In the genomic region with DNA sequence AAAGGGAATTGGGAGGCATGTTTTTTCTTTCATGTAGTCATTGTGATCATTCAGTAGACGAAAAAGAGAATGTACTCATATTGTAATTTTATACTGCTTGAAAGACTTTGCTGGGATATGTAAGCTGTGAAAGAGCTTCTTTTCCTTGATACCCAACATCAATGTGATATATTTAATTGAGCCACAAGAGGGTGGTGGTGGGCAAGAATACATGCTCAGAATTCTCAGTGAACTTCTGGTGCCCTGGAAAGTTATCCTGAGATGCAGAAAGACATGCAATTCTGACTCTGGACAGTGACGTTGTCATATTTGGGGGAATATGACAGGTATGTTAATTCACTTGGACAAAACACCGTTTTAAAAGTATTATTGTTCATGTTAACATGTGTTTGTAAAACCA, we compare ENCODE assay signal across 15 mouse cellular contexts. TPM values are rescaled to one million over a fixed set of nuclear protein-coding genes. Genes with fewer than 3 reads are reported as not detected.
DNase-seq lines count a peak whose midpoint lies in the region; ATAC-seq and TF ChIP-seq lines count a peak whose summit lies in the region.
"Had no signal": no experiment of that assay in that cellular context is flagged by ENCODE, and none has a peak within 500 bp of the region (broad histone marks: within the 10 kb centered on the region; RNA-seq: fewer than 3 reads in every experiment).

No protein-coding gene starts in this region.

- no peak for TF ChIP-seq EP300 in MEL (IDR thresholded peaks at IDR 0.05; ENCODE audit: low read depth in 1 of 2, low read length in 2 of 2)

- no peak overlapping the region for H3K4me2 ChIP-seq in kidney, postnatal 0 days (ENCODE audit: low read length)
- no peak overlapping the region for H3K4me2 ChIP-seq in midbrain, postnatal 0 days (ENCODE audit: low read depth, low read length, poor library complexity, severe bottlenecking)
- H3K4me2 ChIP-seq: embryonic facial prominence, embryonic 15.5 days; kidney, embryonic 15.5 days; limb, embryonic 12.5 days had no signal

- peak; percentile 57 for TF ChIP-seq CTCF in kidney, postnatal 0 days (IDR thresholded peaks at IDR 0.05; ENCODE audit: low read depth)
- TF ChIP-seq CTCF in midbrain, postnatal 0 days (IDR thresholded peaks at IDR 0.05), result peak; percentile 72
- peak in 1 of 3 experiments; percentile 11; a peak in 1 of 6 replicates for TF ChIP-seq CTCF in MEL (IDR thresholded peaks at IDR 0.05 in 2 of 3, conservative IDR thresholded peaks at IDR 0.05 in 1 of 3; ENCODE audit: control insufficient read depth in 1 of 3, insufficient read depth in 1 of 3, low read depth in 2 of 3, low read length in 3 of 3, poor library complexity in 1 of 3, severe bottlenecking in 1 of 3)

- no peaks in the 10 kb centered on the region for H3K9me3 ChIP-seq in kidney, postnatal 0 days (replicated peaks; ENCODE audit: low read length)
- H3K9me3 ChIP-seq in midbrain, postnatal 0 days (ENCODE audit: low read length), result no peaks in the 10 kb centered on the region
- H3K9me3 ChIP-seq in midbrain, embryonic 10.5 days (replicated peaks), result no peaks in the 10 kb centered on the region
- H3K9me3 ChIP-seq in MEL (replicated peaks; ENCODE audit: insufficient read depth, low read length), result no peaks in the 10 kb centered on the region
- H3K9me3 ChIP-seq: embryonic facial prominence, embryonic 15.5 days; kidney, embryonic 15.5 days; limb, embryonic 12.5 days; megakaryocyte, embryonic 14.5 days had no signal

- DNase-seq in kidney, postnatal 0 days (ENCODE audit: low spot score), result no peak
- no peak for DNase-seq in kidney, adult 18-20 months
- peak; percentile 19 for DNase-seq in midbrain, postnatal 0 days (ENCODE audit: low spot score)
- no peak for DNase-seq in midbrain, embryonic 10.5 days (ENCODE audit: low spot score)
- DNase-seq in MEL (ENCODE audit: low read depth, low spot score), result no peak
- no peak for DNase-seq in MN1 (ENCODE audit: low spot score)
- no peak for DNase-seq in urinary bladder, postnatal 10 days (ENCODE audit: low spot score)
- DNase-seq: right cerebral cortex, postnatal 4 days; thymus, postnatal 36 days had no signal

- no peak overlapping the region for H3K9ac ChIP-seq in kidney, postnatal 0 days (ENCODE audit: low read depth, low read length)
- H3K9ac ChIP-seq in midbrain, postnatal 0 days (replicated peaks; ENCODE audit: low read length, poor library complexity, severe bottlenecking), result no peak overlapping the region
- H3K9ac ChIP-seq in MEL (ENCODE audit: control insufficient read depth, low read depth, low read length, poor library complexity, severe bottlenecking), result no peak overlapping the region
- H3K9ac ChIP-seq: embryonic facial prominence, embryonic 15.5 days; kidney, embryonic 15.5 days; limb, embryonic 12.5 days had no signal

- no peaks in the 10 kb centered on the region for H3K79me2 ChIP-seq in MEL (ENCODE audit: control insufficient read depth, insufficient read depth, low read length, poor library complexity)

- H3K36me3 ChIP-seq in kidney, postnatal 0 days (ENCODE audit: insufficient read depth, low read length), result no peaks in the 10 kb centered on the region
- no peaks in the 10 kb centered on the region for H3K36me3 ChIP-seq in midbrain, postnatal 0 days (ENCODE audit: insufficient read depth, low read length)
- no peaks in the 10 kb centered on the region for H3K36me3 ChIP-seq in midbrain, embryonic 10.5 days
- H3K36me3 ChIP-seq in MEL (ENCODE audit: control insufficient read depth in 1 of 2, insufficient read depth in 2 of 2, low read length in 2 of 2), result no peaks in the 10 kb centered on the region
- H3K36me3 ChIP-seq: embryonic facial prominence, embryonic 15.5 days; kidney, embryonic 15.5 days; limb, embryonic 12.5 days had no signal

- no peak for TF ChIP-seq POLR2A in MEL (IDR thresholded peaks at IDR 0.05; ENCODE audit: control insufficient read depth in 1 of 2, insufficient read depth in 1 of 2, low read depth in 1 of 2, low read length in 2 of 2, poor library complexity in 1 of 2)

- H3K4me1 ChIP-seq in kidney, postnatal 0 days (replicated peaks; ENCODE audit: insufficient read depth, low read length), result no peaks in the 10 kb centered on the region
- H3K4me1 ChIP-seq in midbrain, postnatal 0 days (ENCODE audit: insufficient read depth, low read length), result no peaks in the 10 kb centered on the region
- H3K4me1 ChIP-seq in midbrain, embryonic 10.5 days, result no peaks in the 10 kb centered on the region
- H3K4me1 ChIP-seq in MEL (ENCODE audit: control insufficient read depth in 1 of 2, insufficient read depth in 2 of 2, low read length in 2 of 2), result no peaks in the 10 kb centered on the region
- H3K4me1 ChIP-seq: embryonic facial prominence, embryonic 15.5 days; kidney, embryonic 15.5 days; limb, embryonic 12.5 days; megakaryocyte, embryonic 14.5 days had no signal

- ATAC-seq in kidney, postnatal 0 days (replicated peaks; ENCODE audit: low FRiP score, low read depth), result no peak
- no peak for ATAC-seq in midbrain, postnatal 0 days (ENCODE audit: low FRiP score)
- ATAC-seq in neutrophil, adult 5-6 weeks (ENCODE audit: extremely low read depth, insufficient number of reproducible peaks, low FRiP score, poor library complexity, severe bottlenecking), result peak; percentile 55; the same call in 1 of the 2 replicates

- peak; percentile 18 for TF ChIP-seq RAD21 in MEL (IDR thresholded peaks at IDR 0.05; ENCODE audit: low read depth, low read length)

- 60% methylated on average over 3 of the region's 3 CpGs for WGBS in kidney, postnatal 0 days
- 63% methylated on average over 3 of the region's 3 CpGs for WGBS in midbrain, postnatal 0 days
- WGBS in midbrain, embryonic 10.5 days, result 67% methylated on average over 3 of the region's 3 CpGs

- no peak overlapping the region for H3K4me3 ChIP-seq in kidney, postnatal 0 days (replicated peaks; ENCODE audit: low read depth, low read length)
- H3K4me3 ChIP-seq in midbrain, postnatal 0 days (ENCODE audit: low read depth, low read length), result no peak overlapping the region
- no peak overlapping the region for H3K4me3 ChIP-seq in midbrain, embryonic 10.5 days
- no peak overlapping the region for H3K4me3 ChIP-seq in MEL (ENCODE audit: control insufficient read depth in 1 of 2, insufficient read depth in 1 of 2, low read depth in 2 of 2, low read length in 2 of 2)
- H3K4me3 ChIP-seq: embryonic facial prominence, embryonic 15.5 days; kidney, embryonic 15.5 days; limb, embryonic 12.5 days; megakaryocyte, embryonic 14.5 days had no signal

- H3K27me3 ChIP-seq in kidney, postnatal 0 days (ENCODE audit: insufficient read depth, low read length), result no peaks in the 10 kb centered on the region
- H3K27me3 ChIP-seq in midbrain, postnatal 0 days (ENCODE audit: insufficient read depth, low read length), result no peaks in the 10 kb centered on the region
- no peaks in the 10 kb centered on the region for H3K27me3 ChIP-seq in midbrain, embryonic 10.5 days (ENCODE audit: low read depth, poor library complexity, severe bottlenecking)
- no peaks in the 10 kb centered on the region; a peak in 1 of 4 replicates for H3K27me3 ChIP-seq in MEL (ENCODE audit: control insufficient read depth in 1 of 2, insufficient read depth in 2 of 2, low read length in 2 of 2)
- H3K27me3 ChIP-seq: embryonic facial prominence, embryonic 15.5 days; kidney, embryonic 15.5 days; limb, embryonic 12.5 days; megakaryocyte, embryonic 14.5 days had no signal

- H3K27ac ChIP-seq in kidney, postnatal 0 days, result no peak overlapping the region
- H3K27ac ChIP-seq in midbrain, postnatal 0 days (ENCODE audit: low read depth, low read length), result no peak overlapping the region
- H3K27ac ChIP-seq in midbrain, embryonic 10.5 days (replicated peaks), result no peak overlapping the region
- no peak overlapping the region for H3K27ac ChIP-seq in MEL (ENCODE audit: control insufficient read depth, low read depth, low read length)
- H3K27ac ChIP-seq: embryonic facial prominence, embryonic 15.5 days; kidney, embryonic 15.5 days; limb, embryonic 12.5 days had no signal

RNA-seq across cellular contexts. Expression of gene Ms4a4a, which starts 15.2 kb away (rescaled TPM):
- polyA plus RNA-seq in kidney, postnatal 0 days (2015; fragmentation: Nextera tagmentation; extraction: Ambion mirVana), result 3.5 and 3.6 TPM in 2 replicates
- total RNA-seq in midbrain, postnatal 0 days (2014; rRNA removed), result 0.22 and 1.3 TPM in 2 replicates
- 1.3 and 1.9 TPM in 2 replicates for polyA plus RNA-seq in midbrain, postnatal 0 days (2015; fragmentation: Nextera tagmentation; extraction: Ambion mirVana)
- polyA plus RNA-seq in midbrain, embryonic 10.5 days (2016; fragmentation: Nextera tagmentation; extraction: Ambion mirVana), result 0.90 and 3.7 TPM in 2 replicates
- not detected in 2 replicates for total RNA-seq in MEL (2012; rRNA removed)
- not detected for polyA plus RNA-seq in MEL (2012; ENCODE audit: insufficient read depth in 1 of 2, insufficient read length in 2 of 2, low read depth in 1 of 2, low replicate concordance in 2 of 2, missing spikeins in 1 of 2)
- 1.4 and 3.7 TPM in 2 replicates for total RNA-seq in neutrophil, adult 5-6 weeks (2017)
- polyA plus RNA-seq: neural tube, embryonic 14.5 days had no signal

RNA-seq across cellular contexts. Expression of gene Ms4a7, which starts 24.2 kb away (rescaled TPM):
- polyA plus RNA-seq in kidney, postnatal 0 days (2015; fragmentation: Nextera tagmentation; extraction: Ambion mirVana), result 9.7 and 11.8 TPM in 2 replicates
- 0.16 and 2.1 TPM in 2 replicates for total RNA-seq in midbrain, postnatal 0 days (2014; rRNA removed)
- polyA plus RNA-seq in midbrain, postnatal 0 days (2015; fragmentation: Nextera tagmentation; extraction: Ambion mirVana), result 1.9 and 2.5 TPM in 2 replicates
- 0.37 and 0.89 TPM in 2 replicates for polyA plus RNA-seq in midbrain, embryonic 10.5 days (2016; fragmentation: Nextera tagmentation; extraction: Ambion mirVana)
- not detected in 2 replicates for total RNA-seq in MEL (2012; rRNA removed)
- not detected for polyA plus RNA-seq in MEL (2012; ENCODE audit: insufficient read depth in 1 of 2, insufficient read length in 2 of 2, low read depth in 1 of 2, low replicate concordance in 2 of 2, missing spikeins in 1 of 2)
- total RNA-seq in neutrophil, adult 5-6 weeks (2017), result 0.49 TPM in 1 of 2 replicates, not detected in the other

RNA-seq across cellular contexts. Expression of gene Ms4a4c, which starts 44.5 kb away (rescaled TPM):
- 0.73 and 1.7 TPM in 2 replicates for polyA plus RNA-seq in kidney, postnatal 0 days (2015; fragmentation: Nextera tagmentation; extraction: Ambion mirVana)
- total RNA-seq in midbrain, postnatal 0 days (2014; rRNA removed), result 0.47 TPM in 1 of 2 replicates, not detected in the other
- polyA plus RNA-seq in midbrain, postnatal 0 days (2015; fragmentation: Nextera tagmentation; extraction: Ambion mirVana), result 0.20 TPM in 1 of 2 replicates, not detected in the other
- polyA plus RNA-seq in midbrain, embryonic 10.5 days (2016; fragmentation: Nextera tagmentation; extraction: Ambion mirVana), result 0.20 TPM in 1 of 2 replicates, not detected in the other
- not detected in 2 replicates for total RNA-seq in MEL (2012; rRNA removed)
- not detected for polyA plus RNA-seq in MEL (2012; ENCODE audit: insufficient read depth in 1 of 2, insufficient read length in 2 of 2, low read depth in 1 of 2, low replicate concordance in 2 of 2, missing spikeins in 1 of 2)
- total RNA-seq in neutrophil, adult 5-6 weeks (2017), result 129 and 133 TPM in 2 replicates
- polyA plus RNA-seq: limb, embryonic 12.5 days; neural tube, embryonic 14.5 days had no signal

RNA-seq across cellular contexts. Expression of gene Ms4a14, which starts 45.9 kb away (rescaled TPM):
- 0.07 and 0.11 TPM in 2 replicates for polyA plus RNA-seq in kidney, postnatal 0 days (2015; fragmentation: Nextera tagmentation; extraction: Ambion mirVana)
- 0.11 TPM in 1 of 2 replicates, not detected in the other for total RNA-seq in midbrain, postnatal 0 days (2014; rRNA removed)
- polyA plus RNA-seq in midbrain, postnatal 0 days (2015; fragmentation: Nextera tagmentation; extraction: Ambion mirVana), result 0.06 TPM in 1 of 2 replicates, not detected in the other
- polyA plus RNA-seq in midbrain, embryonic 10.5 days (2016; fragmentation: Nextera tagmentation; extraction: Ambion mirVana), result not detected in 2 replicates
- total RNA-seq in MEL (2012; rRNA removed), result not detected in 2 replicates
- not detected for polyA plus RNA-seq in MEL (2012; ENCODE audit: insufficient read depth in 1 of 2, insufficient read length in 2 of 2, low read depth in 1 of 2, low replicate concordance in 2 of 2, missing spikeins in 1 of 2)
- total RNA-seq in neutrophil, adult 5-6 weeks (2017), result not detected in 2 replicates
- polyA plus RNA-seq: limb, embryonic 12.5 days; neural tube, embryonic 14.5 days had no signal
